Mouse (Mus musculus) neural tube, embryonic 13.5 days (tissue): ENCODE results near the gene Tjp3. TPM values are rescaled to one million over a fixed set of nuclear protein-coding genes. Genes with fewer than 3 reads are reported as not detected.

Source experiments
- ATAC-seq: fragments of 200-750 bp; cut with Nextera tagmentation; 2 replicates; pipeline ENCODE4 v1.8.0; 2017; ENCODE audit warnings: low read depth, mild to moderate bottlenecking, moderate TSS enrichment, moderate library complexity
- H3K27ac ChIP-seq: fragments of 300-500 bp; sonication (generic); replicated peaks from 2 replicates; pipeline ENCODE4 v1.5.1; 2015; ENCODE audit warnings: moderate library complexity, mild to moderate bottlenecking, inconsistent platforms
- H3K27me3 ChIP-seq: fragments of 300-500 bp; sonication (generic); 2 replicates; pipeline ENCODE4 v1.6.1; 2015; ENCODE audit warnings: mild to moderate bottlenecking, inconsistent platforms
- H3K36me3 ChIP-seq: fragments of 300-500 bp; sonication (generic); 2 replicates; pipeline ENCODE4 v1.6.1; 2015; ENCODE audit warnings: mild to moderate bottlenecking, inconsistent platforms
- H3K4me1 ChIP-seq: fragments of 300-500 bp; sonication (generic); replicated peaks from 2 replicates; pipeline ENCODE4 v1.6.1; 2015; ENCODE audit warnings: inconsistent platforms
- H3K4me2 ChIP-seq: fragments of 300-500 bp; sonication (generic); 2 replicates; pipeline ENCODE4 v1.6.1; 2015; ENCODE audit warnings: inconsistent platforms, mild to moderate bottlenecking, moderate library complexity
- H3K4me3 ChIP-seq: fragments of 300-500 bp; sonication (generic); 2 replicates; pipeline ENCODE4 v1.5.1; 2015; ENCODE audit warnings: mild to moderate bottlenecking, inconsistent platforms
- H3K9ac ChIP-seq: fragments of 300-500 bp; sonication (generic); 2 replicates; pipeline ENCODE4 v1.6.1; 2015; ENCODE audit warnings: moderate library complexity, mild to moderate bottlenecking, inconsistent platforms
- H3K9me3 ChIP-seq: fragments of 300-500 bp; sonication (generic); 2 replicates; pipeline ENCODE4 v1.6.1; 2016; ENCODE audit warnings: inconsistent platforms
- WGBS: fragments of 180-500 bp; shearing (Covaris S2); methylation state at CpG from one replicate; pipeline ENCODE4 v1.1.7; 2015; 5-methylcytosine and 5-hydroxymethylcytosine counted together
- polyA plus RNA-seq: library from polyadenylated mRNA; unstranded; fragments of >200 nt; fragmentation: Nextera tagmentation; extraction: Ambion mirVana; gene quantifications from 2 replicates; pipeline ENCODE4 v1.2.1, GENCODE M21; 2015

Gene Tjp3
- polyA plus RNA-seq, 1 experiment from 2014 or later: 2.3 TPM

DNA sequence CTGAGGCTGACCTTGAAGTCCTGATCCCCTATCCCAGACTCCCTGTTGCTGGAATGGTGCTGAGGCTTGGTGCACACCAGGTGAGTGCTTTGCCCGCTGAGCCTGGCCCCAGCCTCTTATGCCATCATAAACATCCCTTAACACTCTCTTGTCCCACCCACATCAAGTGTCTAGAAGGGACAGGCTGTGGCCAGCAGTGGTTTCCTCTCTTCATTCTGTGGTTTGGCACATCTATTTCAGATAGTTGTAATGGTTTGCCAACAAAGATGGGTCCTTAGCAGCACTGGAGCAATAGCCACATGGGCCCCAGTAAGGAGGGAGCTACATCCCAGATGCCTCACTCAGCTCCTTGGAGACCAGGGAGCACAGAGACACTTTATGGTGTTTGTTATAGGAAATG lies 36.5 kb downstream of the Tjp3 start:
- H3K9ac ChIP-seq: no peak overlapping the region
- ATAC-seq: no peak
- peaks cover 12% of the 10 kb centered on the region; the same call in 1 of the 2 replicates for H3K36me3 ChIP-seq
- peaks cover 92% of the 10 kb centered on the region for H3K27me3 ChIP-seq
- H3K4me2 ChIP-seq: no peak overlapping the region
- 71% methylated on average over 1 of the region's 1 CpGs for WGBS
- no peak overlapping the region for H3K4me3 ChIP-seq
- no peak overlapping the region for H3K27ac ChIP-seq
- H3K4me1 ChIP-seq: peaks cover 36% of the 10 kb centered on the region
- no peaks in the 10 kb centered on the region for H3K9me3 ChIP-seq

DNA sequence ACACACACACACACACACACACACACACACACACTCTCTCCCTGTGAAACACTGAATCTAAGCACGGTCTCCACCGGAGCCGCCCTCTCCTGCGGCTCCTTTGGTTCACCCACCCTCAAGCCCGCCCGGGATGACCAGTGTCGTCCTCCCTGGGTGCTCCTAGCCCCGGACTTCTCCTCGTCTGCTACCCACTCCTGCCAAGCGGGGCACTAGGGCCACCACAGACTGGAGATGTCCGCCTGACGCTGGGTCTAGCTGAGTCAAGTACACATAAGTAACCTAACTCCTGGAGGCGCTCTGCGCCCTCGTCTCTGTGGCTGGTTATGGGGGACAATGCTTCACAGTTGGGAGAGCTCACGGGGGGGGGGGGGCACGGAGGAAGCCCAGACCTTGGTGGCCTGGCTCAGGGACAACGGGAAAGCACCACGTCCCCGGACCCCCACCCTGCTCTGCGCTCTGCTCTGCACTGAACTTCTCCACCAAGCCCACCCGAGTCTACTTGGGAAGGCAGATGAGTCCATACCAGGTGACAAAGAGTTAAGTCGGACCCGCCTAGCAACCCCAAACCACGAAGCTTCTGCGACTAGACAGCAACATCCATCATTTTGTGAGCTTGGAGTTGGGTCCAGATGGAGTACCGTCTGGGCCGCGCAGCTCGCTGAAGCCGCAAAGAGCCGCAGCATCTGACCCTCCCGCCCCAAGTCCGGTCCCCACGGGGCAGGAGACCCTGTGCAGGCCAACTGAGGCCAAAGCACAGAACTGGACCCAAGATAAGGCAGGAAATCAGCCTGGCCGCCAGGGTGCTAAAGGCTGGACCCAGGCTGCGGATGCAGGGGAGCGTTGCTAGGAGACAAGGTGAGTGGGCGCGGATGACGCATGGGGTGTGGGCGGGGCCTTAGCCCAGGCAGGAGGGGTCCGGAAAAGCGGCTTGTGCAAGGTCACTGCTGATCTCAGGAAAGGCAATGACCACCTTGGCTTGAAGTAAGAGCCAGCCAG lies 38.7 kb downstream of the Tjp3 start, which contains the start of gene Matk:
Gene Matk, plus strand, starts transcription at position 512 of the 996 bp plus-strand sequence.
- peak within 1 kb of the TSS; percentile 65 for H3K9ac ChIP-seq
- WGBS: 11% methylated on average over 44 of the region's 44 CpGs
- H3K9me3 ChIP-seq: no peaks in the 10 kb centered on the region
- peak within 1 kb of the TSS; percentile 59 for H3K4me2 ChIP-seq
- 0 out of 2 replicates have a peak within 1 kb of the TSS, but pooled peaks have one; percentile 33 for H3K27ac ChIP-seq
- H3K27me3 ChIP-seq: peaks cover 70% of the 10 kb centered on the region
- peaks cover 25% of the 10 kb centered on the region for H3K4me1 ChIP-seq
- ATAC-seq: peak; percentile 77
- H3K4me3 ChIP-seq: peak within 1 kb of the TSS; percentile 30
- H3K36me3 ChIP-seq: peaks cover 20% of the 10 kb centered on the region; the same call in 1 of the 2 replicates

DNA sequence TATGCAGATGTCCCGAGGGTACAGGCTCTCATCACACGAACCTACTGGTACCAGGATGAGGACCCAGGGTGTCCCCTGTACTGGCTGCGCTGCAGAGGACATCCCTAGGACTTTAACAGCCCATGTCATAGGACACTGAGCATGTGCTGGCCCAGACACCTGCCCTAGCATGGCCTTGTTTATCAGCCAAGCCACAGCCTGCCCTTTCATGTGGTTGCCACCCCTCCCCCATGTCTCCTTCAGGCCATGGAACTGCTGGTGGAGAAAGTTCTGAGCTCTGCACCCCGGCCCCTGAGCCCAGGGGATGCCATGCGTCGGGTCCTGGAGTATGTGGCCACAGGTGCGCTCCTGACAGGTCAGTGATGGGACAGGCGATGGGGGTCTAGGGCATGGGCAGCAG lies 41.9 kb downstream of the Tjp3 start:
- 86% methylated on average over 8 of the region's 8 CpGs for WGBS
- H3K27me3 ChIP-seq: peaks cover 43% of the 10 kb centered on the region
- H3K9me3 ChIP-seq: no peaks in the 10 kb centered on the region
- no peak overlapping the region for H3K4me2 ChIP-seq
- peaks cover 16% of the 10 kb centered on the region for H3K4me1 ChIP-seq
- no peak overlapping the region for H3K4me3 ChIP-seq
- no peak overlapping the region for H3K9ac ChIP-seq
- H3K27ac ChIP-seq: no peak overlapping the region
- no peak for ATAC-seq
- peaks cover 37% of the 10 kb centered on the region for H3K36me3 ChIP-seq

DNA sequence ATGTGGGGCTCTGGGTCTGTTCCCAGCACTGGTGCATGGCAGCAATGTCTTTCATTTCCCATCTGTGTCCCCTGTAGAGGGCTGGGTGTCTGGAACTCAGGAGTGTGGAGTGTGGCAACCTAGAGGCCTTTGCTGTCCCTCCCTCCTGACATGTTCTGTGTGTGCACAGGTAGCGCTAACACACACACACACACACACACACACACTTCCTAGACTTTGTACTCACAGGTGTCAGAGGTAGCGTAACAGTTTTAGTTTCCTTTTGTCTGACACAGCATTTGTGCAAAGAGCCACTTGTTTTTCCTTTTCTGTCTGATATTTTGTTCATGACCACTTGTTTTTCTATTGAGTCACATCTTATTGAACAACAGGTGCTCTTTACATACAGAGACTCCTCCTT lies 43.6 kb downstream of the Tjp3 start:
- H3K9ac ChIP-seq: no peak overlapping the region
- no peak for ATAC-seq
- 96% methylated on average over 2 of the region's 2 CpGs for WGBS
- peaks cover 11% of the 10 kb centered on the region for H3K4me1 ChIP-seq
- no peak overlapping the region for H3K27ac ChIP-seq
- peaks cover 27% of the 10 kb centered on the region for H3K27me3 ChIP-seq
- no peak overlapping the region for H3K4me2 ChIP-seq
- peaks cover 39% of the 10 kb centered on the region for H3K36me3 ChIP-seq
- no peaks in the 10 kb centered on the region for H3K9me3 ChIP-seq
- H3K4me3 ChIP-seq: no peak overlapping the region

DNA sequence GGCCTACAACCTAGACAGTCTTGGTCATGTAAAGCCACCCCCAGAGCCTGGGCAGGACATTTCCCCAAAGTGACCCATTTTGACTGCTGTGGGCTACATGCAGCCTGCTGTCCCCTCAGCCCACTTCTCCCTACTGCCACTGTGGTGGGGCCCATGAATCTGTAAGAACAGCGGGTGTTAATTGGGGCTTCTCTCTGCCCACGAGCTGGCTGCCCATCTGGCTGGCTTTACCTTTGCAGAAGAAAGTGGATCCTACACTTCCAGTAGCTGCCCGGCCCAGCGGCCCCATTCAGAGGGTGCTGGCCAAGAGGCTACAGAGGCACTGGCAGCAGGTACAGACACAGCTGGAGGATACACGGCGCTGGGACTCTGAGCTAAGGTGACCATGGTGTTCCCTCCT lies 46.2 kb downstream of the Tjp3 start:
- H3K36me3 ChIP-seq: peaks cover 35% of the 10 kb centered on the region
- 87% methylated on average over 6 of the region's 6 CpGs for WGBS
- H3K9ac ChIP-seq: no peak overlapping the region
- H3K4me3 ChIP-seq: no peak overlapping the region
- no peaks in the 10 kb centered on the region for H3K4me1 ChIP-seq
- no peak overlapping the region for H3K4me2 ChIP-seq
- no peak for ATAC-seq
- peaks cover 24% of the 10 kb centered on the region for H3K27me3 ChIP-seq
- H3K27ac ChIP-seq: no peak overlapping the region
- no peaks in the 10 kb centered on the region for H3K9me3 ChIP-seq

DNA sequence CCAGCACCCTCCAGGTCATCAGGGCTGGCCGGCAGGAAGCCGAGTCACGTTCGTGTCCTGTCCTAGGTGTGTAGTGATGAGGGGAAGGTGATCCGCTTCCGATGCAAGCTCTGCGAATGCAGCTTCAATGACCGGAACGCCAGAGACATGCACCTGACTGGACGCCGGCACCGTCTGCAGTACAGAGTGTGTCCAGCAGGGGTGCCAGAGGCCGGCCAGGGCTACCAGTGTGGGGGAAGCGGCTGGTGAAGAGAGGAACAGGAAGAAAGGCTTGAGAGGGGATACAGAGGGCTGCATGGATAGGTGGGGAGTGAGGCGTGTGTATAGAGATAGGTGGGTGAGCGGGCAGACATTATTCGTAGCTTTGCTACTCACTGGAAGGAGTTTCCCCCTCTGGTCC lies 46.8 kb downstream of the Tjp3 start:
- H3K27ac ChIP-seq: no peak overlapping the region
- peaks cover 4% of the 10 kb centered on the region; the same call in 1 of the 2 replicates for H3K4me1 ChIP-seq
- H3K27me3 ChIP-seq: peaks cover 29% of the 10 kb centered on the region
- no peak overlapping the region for H3K4me2 ChIP-seq
- H3K9ac ChIP-seq: no peak overlapping the region
- 10% methylated on average over 17 of the region's 17 CpGs for WGBS
- ATAC-seq: peak; percentile 65
- H3K9me3 ChIP-seq: no peaks in the 10 kb centered on the region
- no peak overlapping the region for H3K4me3 ChIP-seq
- H3K36me3 ChIP-seq: peaks cover 30% of the 10 kb centered on the region

DNA sequence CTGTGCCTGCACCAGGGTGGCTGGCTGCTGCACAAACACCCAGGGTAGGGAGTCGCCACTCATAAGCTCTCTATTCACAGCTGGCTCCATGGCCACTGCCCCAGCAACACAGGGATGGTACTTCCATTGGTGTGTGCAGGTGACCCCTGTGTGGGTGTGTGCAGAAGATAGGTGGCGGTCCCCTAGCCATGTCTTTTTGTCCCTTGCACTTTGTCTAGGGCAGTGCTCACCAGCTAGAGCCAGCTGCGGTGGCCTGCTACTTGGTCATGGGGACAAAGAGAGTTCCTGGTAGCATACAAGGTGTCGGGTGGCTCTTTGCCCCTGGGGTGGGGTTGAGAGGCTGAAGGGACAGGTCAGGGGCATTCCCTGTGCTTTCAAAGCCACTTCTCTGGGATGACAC lies 47.2 kb downstream of the Tjp3 start:
- ATAC-seq: 0 out of 2 replicates have a peak, but pooled peaks have one; percentile 2
- peaks cover 34% of the 10 kb centered on the region for H3K27me3 ChIP-seq
- peaks cover 26% of the 10 kb centered on the region for H3K36me3 ChIP-seq
- WGBS: 80% methylated on average over 4 of the region's 4 CpGs
- no peak overlapping the region for H3K4me3 ChIP-seq
- H3K4me2 ChIP-seq: no peak overlapping the region
- H3K9me3 ChIP-seq: no peaks in the 10 kb centered on the region
- H3K27ac ChIP-seq: no peak overlapping the region
- H3K4me1 ChIP-seq: peaks cover 9% of the 10 kb centered on the region; the same call in 1 of the 2 replicates
- no peak overlapping the region for H3K9ac ChIP-seq

DNA sequence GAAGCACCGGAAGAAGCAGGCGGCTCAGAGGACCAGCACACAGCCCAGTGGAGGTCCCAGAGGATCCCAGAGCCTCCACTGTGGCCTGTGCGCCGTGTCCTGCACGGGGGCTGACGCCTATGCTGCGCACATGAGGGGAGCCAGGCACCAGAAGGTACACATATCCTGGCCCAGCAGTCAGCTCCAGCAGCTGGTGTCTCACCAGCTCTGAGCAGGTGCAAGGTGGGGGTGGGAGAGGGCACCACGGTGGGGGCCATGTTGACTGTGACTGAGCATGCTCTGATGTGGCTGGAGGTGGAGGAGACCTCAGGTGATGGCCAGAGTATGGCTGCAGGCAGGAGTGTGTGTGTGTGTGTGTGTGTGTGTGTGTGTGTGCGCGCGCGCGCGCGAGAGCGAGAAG lies 49.4 kb downstream of the Tjp3 start:
- no peak overlapping the region for H3K4me2 ChIP-seq
- H3K4me1 ChIP-seq: peaks cover 9% of the 10 kb centered on the region; the same call in 1 of the 2 replicates
- no peaks in the 10 kb centered on the region for H3K9me3 ChIP-seq
- WGBS: 91% methylated on average over 16 of the region's 16 CpGs
- H3K27me3 ChIP-seq: peaks cover 49% of the 10 kb centered on the region
- ATAC-seq: no peak
- H3K4me3 ChIP-seq: no peak overlapping the region
- no peak overlapping the region for H3K9ac ChIP-seq
- peaks cover 17% of the 10 kb centered on the region for H3K36me3 ChIP-seq
- H3K27ac ChIP-seq: no peak overlapping the region

DNA sequence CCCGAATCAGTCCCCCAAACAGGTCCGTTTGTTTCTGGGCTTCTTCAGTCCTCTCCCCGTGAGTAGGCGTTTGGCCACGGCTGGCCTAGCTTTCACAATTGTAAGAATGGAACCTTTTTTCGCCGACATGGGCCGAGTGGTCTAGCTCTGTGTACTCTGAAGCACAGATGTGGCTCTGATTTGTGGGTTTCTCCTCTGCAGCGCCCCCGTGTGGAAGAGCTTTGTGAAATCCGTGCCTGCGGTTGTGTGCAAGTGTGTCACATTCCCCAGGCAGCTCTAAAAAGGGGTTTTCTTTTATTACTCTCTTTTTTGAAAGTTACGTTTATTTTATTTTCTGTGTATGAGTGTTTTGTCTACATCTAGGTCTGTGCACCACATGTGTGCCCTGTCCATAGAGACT lies 50.5 kb downstream of the Tjp3 start:
- peaks cover 9% of the 10 kb centered on the region; the same call in 1 of the 2 replicates for H3K4me1 ChIP-seq

DNA sequence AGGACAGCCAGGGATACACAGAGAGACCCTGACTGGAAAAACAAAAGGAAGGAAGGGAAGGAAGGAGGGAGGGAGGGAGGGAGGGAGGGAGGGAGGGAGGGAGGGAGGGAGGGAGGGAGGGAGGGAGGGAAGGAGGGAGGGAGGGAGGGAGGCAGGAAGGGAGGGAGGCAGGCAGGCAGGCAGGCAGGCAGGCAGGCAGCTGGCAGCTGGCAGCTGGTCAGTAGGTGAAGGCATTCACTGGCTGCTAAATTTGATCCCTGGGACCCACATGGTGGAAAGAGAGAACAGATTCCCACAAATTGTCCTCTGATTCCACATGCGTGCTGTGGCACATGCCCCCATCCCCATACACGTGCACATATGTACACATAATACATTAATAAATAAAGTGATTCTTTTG lies 52.8 kb downstream of the Tjp3 start:
- no peak overlapping the region for H3K4me3 ChIP-seq
- H3K9ac ChIP-seq: no peak overlapping the region
- no peaks in the 10 kb centered on the region for H3K9me3 ChIP-seq
- no peak overlapping the region for H3K27ac ChIP-seq
- peaks cover 8% of the 10 kb centered on the region; the same call in 1 of the 2 replicates for H3K36me3 ChIP-seq
- 68% methylated on average over 2 of the region's 2 CpGs for WGBS
- H3K27me3 ChIP-seq: peaks cover 49% of the 10 kb centered on the region
- no peak overlapping the region for H3K4me2 ChIP-seq
- no peak for ATAC-seq
- peaks cover 13% of the 10 kb centered on the region for H3K4me1 ChIP-seq

More for the DNA sequence above, 50.5 kb downstream of the Tjp3 start:
- no peak overlapping the region for H3K9ac ChIP-seq
- no peak overlapping the region for H3K4me2 ChIP-seq
- no peaks in the 10 kb centered on the region for H3K9me3 ChIP-seq
- ATAC-seq: no peak
- H3K27ac ChIP-seq: no peak overlapping the region
- H3K4me3 ChIP-seq: no peak overlapping the region
- WGBS: 21% methylated on average over 13 of the region's 13 CpGs
- H3K36me3 ChIP-seq: peaks cover 9% of the 10 kb centered on the region; the same call in 1 of the 2 replicates
- H3K27me3 ChIP-seq: peaks cover 49% of the 10 kb centered on the region

DNA sequence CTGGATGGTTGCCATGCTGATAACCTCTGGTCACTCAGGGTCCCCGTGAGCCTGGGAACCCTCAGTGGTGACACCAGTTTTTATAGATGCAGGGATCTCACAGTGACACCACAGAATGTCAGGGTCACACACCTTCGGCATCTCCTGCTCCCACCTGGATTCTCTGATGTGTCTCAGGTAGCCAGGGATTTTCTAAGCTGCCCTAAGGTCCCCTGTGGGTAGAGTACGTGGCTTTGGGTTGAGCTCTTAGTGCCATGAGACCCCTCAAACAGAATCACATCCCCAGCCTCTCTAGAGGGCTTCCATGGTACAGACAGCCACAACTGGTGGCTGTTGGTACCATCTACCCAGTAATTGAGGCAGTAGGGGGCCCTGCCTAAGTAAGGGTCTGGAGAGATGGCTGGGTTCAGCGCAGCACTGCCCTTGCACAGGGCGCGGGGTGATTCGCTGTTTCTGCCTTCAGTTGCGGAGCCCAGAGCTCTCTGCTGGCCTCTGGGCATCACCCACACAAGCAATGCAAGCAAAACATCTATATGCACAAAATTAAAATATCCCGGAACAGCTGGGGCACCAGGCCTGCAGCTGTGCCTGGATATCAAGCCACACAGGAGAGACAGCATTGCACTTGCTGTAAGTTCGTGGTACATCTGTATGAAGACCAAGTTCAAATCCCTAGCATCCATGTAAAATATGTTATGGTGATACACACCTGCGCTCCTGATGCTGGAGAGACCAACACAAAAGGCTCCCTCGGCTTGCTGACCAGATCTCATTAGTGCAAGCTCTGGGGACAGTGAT lies 54.7 kb downstream of the Tjp3 start:
- no peak for ATAC-seq
- H3K36me3 ChIP-seq: no peaks in the 10 kb centered on the region
- peaks cover 27% of the 10 kb centered on the region for H3K4me1 ChIP-seq
- H3K4me2 ChIP-seq: no peak overlapping the region
- WGBS: 80% methylated on average over 12 of the region's 12 CpGs
- H3K27ac ChIP-seq: no peak overlapping the region
- H3K27me3 ChIP-seq: peaks cover 41% of the 10 kb centered on the region
- H3K9ac ChIP-seq: no peak overlapping the region
- no peak overlapping the region for H3K4me3 ChIP-seq
- no peaks in the 10 kb centered on the region for H3K9me3 ChIP-seq

DNA sequence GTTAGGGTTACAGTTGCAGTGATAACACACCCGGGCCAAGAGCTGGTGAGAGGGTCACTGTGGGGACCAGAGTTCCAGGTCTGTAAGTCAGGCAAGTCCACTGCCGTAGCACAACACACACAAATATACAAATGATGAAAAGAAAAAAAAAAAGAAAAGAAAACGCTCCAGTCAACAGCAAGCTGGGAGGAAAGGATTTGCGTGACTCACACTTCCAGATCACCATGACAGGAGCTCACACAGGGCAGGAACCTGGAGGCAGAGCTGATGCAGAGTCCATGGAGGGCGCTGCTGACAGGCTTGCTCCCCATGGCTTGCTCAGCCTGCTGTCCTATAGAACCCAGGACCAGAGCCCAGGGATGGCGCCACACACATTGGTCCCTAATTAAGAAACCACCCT lies 57.2 kb downstream of the Tjp3 start:
- Histone ChIP-seq H3K9ac (no peak overlapping the region), H3K36me3 (no peaks in the 10 kb centered on the region), H3K27ac (no peak overlapping the region), H3K4me1 (peaks cover 32% of the 10 kb centered on the region), H3K27me3 (peaks cover 19% of the 10 kb centered on the region), H3K9me3 (no peaks in the 10 kb centered on the region), H3K4me3 (peak overlapping the region; percentile 69; the same call in 1 of the 2 replicates), H3K4me2 (peak overlapping the region; percentile 66; the same call in 1 of the 2 replicates)
- 76% methylated on average over 6 of the region's 6 CpGs for WGBS
- no peak for ATAC-seq
